Mouse (Mus musculus) lung, embryonic 14.5 days (tissue): Measurements from ENCODE around the gene Col17a1. TPM values are rescaled to one million over a fixed set of nuclear protein-coding genes. Genes with fewer than 3 reads are reported as not detected.
A peak's percentile ranks its signal among the peaks of the same experiment; 100 is the strongest.

Source experiments
- ATAC-seq: fragments of 200-750 bp; cut with Nextera tagmentation; 2 replicates; pipeline ENCODE4 v1.8.0; 2017; ENCODE audit warnings: mild to moderate bottlenecking, moderate TSS enrichment, moderate library complexity; ENCODE audit not compliant: insufficient read depth
- DNase-seq: peaks from one replicate; pipeline ENCODE4 v3.0.0-alpha.2; 2015
- H3K27ac ChIP-seq: fragments of 300-500 bp; sonication (generic); 2 replicates; pipeline ENCODE4 v1.5.1; 2014; ENCODE audit warnings: low read depth, mild to moderate bottlenecking, moderate library complexity
- H3K27me3 ChIP-seq: fragments of 300-500 bp; sonication (generic); 2 replicates; pipeline ENCODE4 v1.6.1; 2014; ENCODE audit warnings: low read length, control low read depth; ENCODE audit not compliant: insufficient read depth
- H3K36me3 ChIP-seq: fragments of 300-500 bp; sonication (generic); 2 replicates; pipeline ENCODE4 v1.6.1; 2014; ENCODE audit warnings: control low read depth; ENCODE audit not compliant: insufficient read depth
- H3K4me1 ChIP-seq: fragments of 300-500 bp; sonication (generic); 2 replicates; pipeline ENCODE4 v1.6.1; 2014; ENCODE audit warnings: antibody characterized with exemption, control low read depth; ENCODE audit not compliant: insufficient read depth
- H3K4me2 ChIP-seq: fragments of 300-500 bp; sonication (generic); 2 replicates; pipeline ENCODE4 v1.6.1; 2014; ENCODE audit warnings: mild to moderate bottlenecking
- H3K4me3 ChIP-seq: fragments of 300-500 bp; sonication (generic); 2 replicates; pipeline ENCODE4 v1.5.1; 2014; ENCODE audit warnings: low read depth, low read length
- H3K9ac ChIP-seq: fragments of 300-500 bp; sonication (generic); 2 replicates; pipeline ENCODE4 v1.6.1; 2014
- H3K9me3 ChIP-seq: fragments of 300-500 bp; sonication (generic); 2 replicates; pipeline ENCODE4 v1.6.1; 2016; ENCODE audit warnings: low read depth, low read length, control low read depth
- CTCF ChIP-seq: IDR thresholded peaks from 2 replicates; pipeline ENCODE4 v1.5.1; 2016; ENCODE audit warnings: antibody characterized with exemption, low read depth
- WGBS: fragments of 180-500 bp; shearing (Covaris S2); extraction: QIAGEN DNeasy Blood & Tissue Kit; methylation state at CpG from one replicate; pipeline ENCODE4 v1.1.7; 2014; 5-methylcytosine and 5-hydroxymethylcytosine counted together
- polyA plus RNA-seq: library from polyadenylated mRNA; unstranded; fragments of >200 nt; fragmentation: Nextera tagmentation; extraction: Ambion mirVana; gene quantifications from 2 replicates; pipeline ENCODE4 v1.2.1, GENCODE M21; 2014

Gene Col17a1
- polyA plus RNA-seq, 1 experiment from 2014 or later: 1.8 TPM

- DNase-seq (no peak), ATAC-seq (no peak)
- no peaks in the 10 kb centered on the region for H3K9me3 ChIP-seq
- TF ChIP-seq CTCF: no peak
- H3K4me1 ChIP-seq: no peaks in the 10 kb centered on the region
- WGBS: 94% methylated on average over 5 of the region's 5 CpGs
- H3K4me3 ChIP-seq: no peak overlapping the region
- H3K4me2 ChIP-seq: no peak overlapping the region
- peaks cover 26% of the 10 kb centered on the region for H3K36me3 ChIP-seq
- no peaks in the 10 kb centered on the region for H3K27me3 ChIP-seq
- no peak overlapping the region for H3K27ac ChIP-seq
- no peak overlapping the region for H3K9ac ChIP-seq
Observed at GRCm38 (mm10) chr19:47631799-47632198, 60.1 kb downstream of the Col17a1 start.

- ATAC-seq (no peak), DNase-seq (peak; percentile 55)
- WGBS: 71% methylated on average over 5 of the region's 5 CpGs
- H3K36me3 ChIP-seq: peaks cover 25% of the 10 kb centered on the region
- H3K27ac ChIP-seq: no peak overlapping the region
- H3K4me3 ChIP-seq: no peak overlapping the region
- no peaks in the 10 kb centered on the region for H3K4me1 ChIP-seq
- no peak overlapping the region for H3K4me2 ChIP-seq
- H3K9me3 ChIP-seq: no peaks in the 10 kb centered on the region
- no peak for TF ChIP-seq CTCF
- H3K9ac ChIP-seq: no peak overlapping the region
- no peaks in the 10 kb centered on the region for H3K27me3 ChIP-seq
Observed at GRCm38 (mm10) chr19:47630381-47630780, 61.5 kb downstream of the Col17a1 start.

- H3K36me3 ChIP-seq: peaks cover 34% of the 10 kb centered on the region
- no peak for DNase-seq
Observed at GRCm38 (mm10) chr19:47629068-47629467, 62.8 kb downstream of the Col17a1 start.

GRCm38 (mm10) chr19:47627450-47627849 is 64.4 kb downstream of the Col17a1 start:
- no peaks in the 10 kb centered on the region for H3K27me3 ChIP-seq
- 91% methylated on average over 10 of the region's 10 CpGs for WGBS
- no peaks in the 10 kb centered on the region for H3K9me3 ChIP-seq
- no peak for TF ChIP-seq CTCF
- H3K4me3 ChIP-seq: no peak overlapping the region
- ATAC-seq (no peak), DNase-seq (no peak)
- no peaks in the 10 kb centered on the region for H3K4me1 ChIP-seq
- no peak overlapping the region for H3K9ac ChIP-seq
- H3K27ac ChIP-seq: no peak overlapping the region
- H3K36me3 ChIP-seq: peaks cover 50% of the 10 kb centered on the region
- H3K4me2 ChIP-seq: no peak overlapping the region

More at GRCm38 (mm10) chr19:47629068-47629467, 62.8 kb downstream of the Col17a1 start:
- Histone ChIP-seq H3K4me2 (no peak overlapping the region), H3K27me3 (no peaks in the 10 kb centered on the region), H3K27ac (no peak overlapping the region), H3K9me3 (no peaks in the 10 kb centered on the region), H3K4me1 (no peaks in the 10 kb centered on the region), H3K9ac (no peak overlapping the region), H3K4me3 (no peak overlapping the region)
- no peak for TF ChIP-seq CTCF
- 57% methylated on average over 5 of the region's 5 CpGs for WGBS
- no peak for ATAC-seq

GRCm38 (mm10) chr19:47624940-47625711 is 66.8 kb downstream of the Col17a1 start:
- no peak for TF ChIP-seq CTCF
- Histone ChIP-seq H3K27me3 (no peaks in the 10 kb centered on the region), H3K9me3 (no peaks in the 10 kb centered on the region), H3K36me3 (peaks cover 68% of the 10 kb centered on the region), H3K4me3 (no peak overlapping the region), H3K4me1 (no peaks in the 10 kb centered on the region), H3K27ac (no peak overlapping the region), H3K9ac (no peak overlapping the region), H3K4me2 (no peak overlapping the region)
- no peak for ATAC-seq
- no peak for DNase-seq
- 65% methylated on average over 10 of the region's 10 CpGs for WGBS

GRCm38 (mm10) chr19:47621478-47621877 is 70.4 kb downstream of the Col17a1 start:
- Histone ChIP-seq H3K27me3 (no peaks in the 10 kb centered on the region), H3K9me3 (no peaks in the 10 kb centered on the region), H3K9ac (no peak overlapping the region), H3K4me3 (no peak overlapping the region), H3K4me2 (no peak overlapping the region), H3K27ac (no peak overlapping the region), H3K4me1 (no peaks in the 10 kb centered on the region), H3K36me3 (peaks cover 89% of the 10 kb centered on the region)
- DNase-seq (no peak), ATAC-seq (no peak)
- no peak for TF ChIP-seq CTCF
- WGBS: 75% methylated on average over 8 of the region's 8 CpGs

GRCm38 (mm10) chr19:47613442-47613841 is 78.5 kb downstream of the Col17a1 start:
- ATAC-seq (no peak), DNase-seq (no peak)
- WGBS: 51% methylated on average over 7 of the region's 7 CpGs
- no peak overlapping the region for H3K4me3 ChIP-seq
- H3K9ac ChIP-seq: no peak overlapping the region
- no peaks in the 10 kb centered on the region for H3K4me1 ChIP-seq
- H3K9me3 ChIP-seq: no peaks in the 10 kb centered on the region
- no peak for TF ChIP-seq CTCF
- H3K27ac ChIP-seq: no peak overlapping the region
- H3K27me3 ChIP-seq: no peaks in the 10 kb centered on the region
- H3K36me3 ChIP-seq: peaks cover 47% of the 10 kb centered on the region
- no peak overlapping the region for H3K4me2 ChIP-seq
